Mouse (Mus musculus) brain, adult 2 months (tissue): ENCODE measurements around the gene Vmn2r57.
"Not testable (repeated sequence)": the region's sequence is repeated elsewhere in the genome, so short reads cannot be mapped to it uniquely, and the experiment has no call there.

Experiments
- DNase-seq: peaks from one replicate; pipeline ENCODE4 v3.0.0; 2011; ENCODE audit warnings: low read depth, low spot score

Gene Vmn2r57

DNA sequence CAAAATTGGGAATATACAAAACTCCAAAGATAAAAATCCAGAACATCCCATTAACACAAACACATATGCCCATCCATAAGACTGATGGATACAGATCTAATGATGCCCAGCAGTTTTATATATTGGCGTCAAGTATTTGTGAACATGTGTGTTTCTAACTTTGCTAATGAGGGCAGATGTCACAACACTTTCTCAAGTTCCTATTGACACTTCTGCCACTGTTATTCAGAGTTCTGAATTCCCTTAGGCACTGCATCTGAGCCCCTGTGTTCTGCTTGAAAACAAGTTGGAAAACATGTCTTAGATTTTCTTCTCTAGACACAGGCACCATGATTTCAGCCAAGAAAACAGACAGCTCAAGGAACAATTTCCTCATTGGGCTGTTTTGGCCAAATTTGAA lies at the start of gene Vmn2r57:
Gene Vmn2r57, minus strand, starts transcription at position 101 of the 400 bp plus-strand sequence.
- DNase-seq: not testable (repeated sequence)

DNA sequence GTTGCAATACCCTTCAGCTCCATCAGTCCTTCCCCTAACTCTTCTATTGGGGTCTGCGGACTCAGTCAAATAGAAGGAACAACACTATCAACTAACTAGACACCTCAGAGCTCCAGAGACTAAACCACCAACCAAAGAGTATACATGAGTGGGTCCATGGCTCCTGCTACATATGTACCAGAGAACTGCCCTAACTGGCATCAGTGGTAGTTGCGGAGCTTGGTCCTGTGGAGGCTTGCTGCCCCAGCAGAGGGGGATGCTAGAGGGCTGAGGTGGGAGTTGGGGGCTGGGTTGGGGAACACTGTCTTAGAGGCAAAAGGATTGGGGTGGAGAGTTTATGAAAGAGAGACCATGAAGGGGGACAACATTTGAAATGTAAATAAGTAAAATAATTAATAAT lies 49.4 kb upstream of the Vmn2r57 start:
- no peak for DNase-seq

DNA sequence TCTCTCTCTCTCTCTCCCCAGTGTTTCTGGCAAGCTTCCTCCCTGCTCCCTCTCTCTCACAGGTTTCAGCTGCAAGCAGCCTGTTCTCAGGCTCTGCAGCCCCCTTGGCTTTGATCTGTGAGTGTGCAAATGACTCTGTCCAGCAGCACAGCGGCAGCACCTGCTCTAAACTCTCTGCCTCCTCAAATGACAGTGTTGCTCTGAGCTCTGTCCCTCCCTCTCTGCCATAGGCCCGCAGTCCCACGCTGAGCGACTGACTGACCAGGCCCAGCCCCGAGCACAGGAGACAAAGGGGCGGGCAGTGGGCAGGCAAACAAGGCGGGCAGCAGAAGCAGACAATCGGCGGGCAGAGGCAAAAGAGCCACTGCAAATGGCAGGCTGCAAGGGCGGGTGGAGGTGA lies 3.4 kb upstream of the Vmn2r57 start:
- DNase-seq: no peak

DNA sequence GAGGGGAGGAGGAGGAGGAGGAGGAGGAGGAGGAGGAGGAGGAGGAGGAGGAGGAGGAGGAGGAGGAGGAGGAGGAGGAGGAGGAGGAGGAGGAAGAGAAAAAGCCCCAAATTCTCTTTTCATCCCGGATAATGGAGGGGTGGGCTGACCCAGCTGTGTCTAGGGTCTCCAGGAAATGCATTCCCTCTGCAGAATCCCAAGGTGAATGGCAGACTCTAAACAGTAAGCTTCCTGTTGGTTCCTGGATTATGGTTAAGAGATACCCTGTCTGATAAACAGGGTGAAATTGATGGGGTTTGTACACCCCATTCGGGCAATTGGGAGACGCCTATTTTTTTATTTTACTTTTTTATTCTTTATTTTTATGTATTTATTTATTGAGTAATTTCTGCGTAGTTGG lies 54.4 kb downstream of the Vmn2r57 start:
- peak; percentile 0 for DNase-seq

DNA sequence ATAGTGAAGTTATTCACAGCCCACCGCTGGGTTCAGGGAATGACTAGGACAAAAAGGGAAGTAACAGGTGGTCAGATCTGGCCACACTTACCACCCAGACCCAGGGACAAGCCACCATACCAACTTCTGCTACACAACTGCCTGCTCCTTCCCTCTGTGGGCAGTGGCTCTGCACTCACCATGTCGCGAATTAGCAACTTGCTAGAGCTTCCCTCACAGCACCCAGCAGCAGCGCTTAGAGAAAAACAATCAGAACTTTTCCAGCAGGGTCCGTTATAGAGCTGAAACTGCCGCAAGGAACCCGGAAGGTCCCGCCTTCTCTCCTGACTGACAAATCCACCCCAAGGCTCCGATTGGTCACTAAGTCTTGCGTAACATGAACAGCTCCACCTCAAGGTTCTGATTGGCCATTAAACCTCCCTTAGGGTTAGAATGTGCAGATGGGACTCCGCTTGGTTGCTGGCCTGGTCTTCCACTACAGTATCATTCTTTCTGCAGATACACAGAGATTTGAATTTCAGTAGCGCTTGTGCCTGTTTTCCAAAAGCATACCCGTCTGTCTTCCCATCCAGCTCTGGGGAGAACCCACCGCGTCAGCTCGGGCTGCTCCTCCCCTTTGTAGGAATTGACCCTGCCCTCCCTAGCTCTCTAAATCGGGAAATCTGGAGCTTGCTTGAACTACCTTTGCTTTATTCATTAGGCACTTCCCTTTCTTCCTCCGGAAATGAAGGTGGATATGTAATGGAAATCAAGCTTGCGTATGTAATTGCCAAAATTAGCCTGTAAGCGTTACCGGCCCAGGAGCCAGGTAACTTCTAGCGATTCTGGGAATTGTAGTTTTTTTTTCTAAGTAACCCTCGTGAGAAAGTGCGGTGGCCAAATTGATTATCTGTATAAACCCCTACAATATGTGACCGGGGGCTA lies 55.2 kb downstream of the Vmn2r57 start, which contains the start of gene AI987944:
Gene AI987944, minus strand, starts transcription at position 332 of the 924 bp plus-strand sequence.
- peak; percentile 98 for DNase-seq
